Mouse (Mus musculus) G1E (cell line): Measurements from ENCODE around the gene Itga7.

ENCODE experiments used
- CTCF ChIP-seq: IDR thresholded peaks from 2 replicates; pipeline ENCODE4 v1.5.1; 2012; ENCODE audit warnings: low read depth, low read length, inconsistent platforms, mixed read lengths
- GATA1 ChIP-seq: IDR thresholded peaks from 2 replicates; pipeline ENCODE4 v1.6.1; 2012; ENCODE audit warnings: borderline replicate concordance, low read length, inconsistent platforms, mixed read lengths
- GATA2 ChIP-seq: IDR thresholded peaks from 2 replicates; pipeline ENCODE4 v1.6.1; 2012; ENCODE audit warnings: low read depth, low read length, inconsistent platforms, borderline replicate concordance
- POLR2AphosphoS5 ChIP-seq: IDR thresholded peaks from 2 replicates; pipeline ENCODE4 v1.6.1; 2012; ENCODE audit warnings: low read depth, low read length, inconsistent platforms; ENCODE audit not compliant: insufficient replicate concordance
- TAL1 ChIP-seq: conservative IDR thresholded peaks from 2 replicates; pipeline ENCODE4 v1.6.1; 2012; ENCODE audit warnings: low read depth, low read length, inconsistent platforms, mixed read lengths

DNA sequence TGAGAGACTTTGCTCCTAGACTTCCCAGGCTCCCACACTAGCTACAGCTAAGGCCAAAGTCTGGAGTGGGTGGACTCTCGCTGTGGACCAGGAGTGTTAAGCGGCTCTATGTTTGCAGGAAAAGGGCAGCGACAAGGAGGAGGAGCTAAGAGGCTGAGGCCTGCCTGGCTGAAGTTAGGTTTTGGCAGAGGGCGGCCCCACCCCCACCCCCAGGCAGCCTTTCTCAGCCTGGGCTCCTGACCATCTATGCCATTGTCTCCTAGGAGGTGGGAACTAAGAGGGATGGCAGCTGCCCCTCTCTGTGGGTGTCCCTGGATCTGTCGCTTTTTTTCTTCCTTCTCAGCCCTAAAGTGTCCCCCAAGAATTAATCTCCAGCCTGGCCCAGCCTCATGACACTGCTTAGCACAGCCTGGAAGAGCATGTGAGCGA is 14.4 kb upstream of the Itga7 start:
- TF ChIP-seq CTCF (no peak), GATA1 (no peak), TAL1 (no peak), POLR2AphosphoS5 (no peak), GATA2 (no peak)
